Mouse (Mus musculus) gastrocnemius, postnatal 25 days (tissue): Measurements from ENCODE around the gene Lcorl. TPM values are rescaled to one million over a fixed set of nuclear protein-coding genes. Genes with fewer than 3 reads are reported as not detected.
"Not testable (repeated sequence)": the region's sequence is repeated elsewhere in the genome, so short reads cannot be mapped to it uniquely, and the experiment has no call there.

ENCODE experiments used
- DNase-seq: peaks from one replicate; pipeline ENCODE4 v3.0.0; 2022
- total RNA-seq, 2 experiments: library from RNA; stranded (reverse); gene quantifications; 1 replicate in 1 of 2; 2 replicates in 1 of 2; pipeline ENCODE4 v1.2.3; 2021

Gene Lcorl
- total RNA-seq, 2 experiments from 2014 or later = 5.3 to 7.7 TPM

GRCm38 (mm10) chr5:45709653-45710052 lies 147.8 kb downstream of the Lcorl start:
- DNase-seq = no peak

- DNase-seq = no peak
Measured at GRCm38 (mm10) chr5:45706811-45707210, 150.6 kb downstream of the Lcorl start.

GRCm38 (mm10) chr5:45691678-45692077 lies 165.7 kb downstream of the Lcorl start:
- DNase-seq = no peak

GRCm38 (mm10) chr5:45690802-45691201 lies 166.6 kb downstream of the Lcorl start:
- no peak for DNase-seq

GRCm38 (mm10) chr5:45689152-45689551 lies 168.3 kb downstream of the Lcorl start:
- DNase-seq = no peak

GRCm38 (mm10) chr5:45686223-45686622 lies 171.2 kb downstream of the Lcorl start:
- no peak for DNase-seq

- DNase-seq = no peak
Measured at GRCm38 (mm10) chr5:45685243-45685642, 172.2 kb downstream of the Lcorl start.

GRCm38 (mm10) chr5:45683388-45683787 lies 174.0 kb downstream of the Lcorl start:
- DNase-seq = no peak

GRCm38 (mm10) chr5:45679955-45680354 lies 177.5 kb downstream of the Lcorl start:
- no peak for DNase-seq

- no peak for DNase-seq
Measured at GRCm38 (mm10) chr5:45677639-45678038, 179.8 kb downstream of the Lcorl start.

- DNase-seq = no peak
Measured at GRCm38 (mm10) chr5:45675032-45675431, 182.4 kb downstream of the Lcorl start.

GRCm38 (mm10) chr5:45670894-45671494 lies 186.4 kb downstream of the Lcorl start:
- no peak for DNase-seq

GRCm38 (mm10) chr5:45670280-45670670 lies 187.1 kb downstream of the Lcorl start:
- no peak for DNase-seq

- DNase-seq = peak; percentile 98
Measured at GRCm38 (mm10) chr5:45669598-45670279, 187.7 kb downstream of the Lcorl start, which contains the start of gene Ncapg. Gene Ncapg (plus strand): TSS chr5:45669919.

- no peak for DNase-seq
Measured at GRCm38 (mm10) chr5:45669234-45669597, 188.2 kb downstream of the Lcorl start.

- DNase-seq = no peak
Measured at GRCm38 (mm10) chr5:45668831-45669230, 188.6 kb downstream of the Lcorl start.

- DNase-seq = no peak
Measured at GRCm38 (mm10) chr5:45668324-45668723, 189.1 kb downstream of the Lcorl start.

GRCm38 (mm10) chr5:45658406-45658805 lies 199.0 kb downstream of the Lcorl start:
- not testable (repeated sequence) for DNase-seq

GRCm38 (mm10) chr5:45651026-45651703 lies 206.2 kb downstream of the Lcorl start:
- no peak for DNase-seq
